Mouse (Mus musculus) stomach, postnatal 0 days (tissue): Measurements from ENCODE around the gene Spem1. TPM values are rescaled to one million over a fixed set of nuclear protein-coding genes. Genes with fewer than 3 reads are reported as not detected.

Source experiments
- ATAC-seq: fragments of 200-750 bp; cut with Nextera tagmentation; 2 replicates; pipeline ENCODE4 v1.8.0; 2017; ENCODE audit not compliant: low FRiP score, low TSS enrichment
- DNase-seq: peaks from one replicate; pipeline ENCODE4 v3.0.0-alpha.2; 2016; ENCODE audit warnings: low spot score
- H3K27ac ChIP-seq: fragments of 300-500 bp; sonication (generic); replicated peaks from 2 replicates; pipeline ENCODE4 v1.5.1; 2014; ENCODE audit warnings: mild to moderate bottlenecking, control low read depth
- H3K27me3 ChIP-seq: fragments of 300-500 bp; sonication (generic); 2 replicates; pipeline ENCODE4 v1.6.1; 2014; ENCODE audit warnings: low read length; ENCODE audit not compliant: control insufficient read depth, insufficient read depth
- H3K36me3 ChIP-seq: fragments of 300-500 bp; sonication (generic); 2 replicates; pipeline ENCODE4 v1.6.1; 2014; ENCODE audit warnings: low read length, mixed read lengths; ENCODE audit not compliant: control insufficient read depth, insufficient read depth
- H3K4me1 ChIP-seq: fragments of 300-500 bp; sonication (generic); replicated peaks from 2 replicates; pipeline ENCODE4 v1.6.1; 2014; ENCODE audit warnings: antibody characterized with exemption; ENCODE audit not compliant: control insufficient read depth, insufficient read depth
- H3K4me2 ChIP-seq: fragments of 300-500 bp; sonication (generic); replicated peaks from 2 replicates; pipeline ENCODE4 v1.6.1; 2014; ENCODE audit warnings: low read depth, mild to moderate bottlenecking, control low read depth, moderate library complexity
- H3K4me3 ChIP-seq: fragments of 300-500 bp; sonication (generic); 2 replicates; pipeline ENCODE4 v1.5.1; 2014; ENCODE audit warnings: low read depth, low read length, control low read depth
- H3K9ac ChIP-seq: fragments of 300-500 bp; sonication (generic); 2 replicates; pipeline ENCODE4 v1.6.1; 2014; ENCODE audit warnings: mild to moderate bottlenecking, low read length, control low read depth, mixed read lengths
- H3K9me3 ChIP-seq: fragments of 300-500 bp; sonication (generic); 2 replicates; pipeline ENCODE4 v1.6.1; 2016; ENCODE audit warnings: low read length; ENCODE audit not compliant: control insufficient read depth
- CTCF ChIP-seq: IDR thresholded peaks from 2 replicates; pipeline ENCODE4 v1.5.1; 2016; ENCODE audit warnings: antibody characterized with exemption, low read depth, mild to moderate bottlenecking, moderate library complexity
- EP300 ChIP-seq: optimal IDR thresholded peaks from 2 replicates; pipeline ENCODE3; 2016; ENCODE audit warnings: antibody characterized with exemption
- WGBS: fragments of 180-500 bp; shearing (Covaris S2); extraction: QIAGEN DNeasy Blood & Tissue Kit; methylation state at CpG from one replicate; pipeline ENCODE4 v1.1.7; 2014; 5-methylcytosine and 5-hydroxymethylcytosine counted together
- polyA plus RNA-seq: library from polyadenylated mRNA; unstranded; fragments of >200 nt; fragmentation: Nextera tagmentation; extraction: Ambion mirVana; gene quantifications from 2 replicates; pipeline ENCODE4 v1.2.1, GENCODE M21; 2015

Spem1 gene
- polyA plus RNA-seq, 1 experiment from 2014 or later, result not detected

DNA sequence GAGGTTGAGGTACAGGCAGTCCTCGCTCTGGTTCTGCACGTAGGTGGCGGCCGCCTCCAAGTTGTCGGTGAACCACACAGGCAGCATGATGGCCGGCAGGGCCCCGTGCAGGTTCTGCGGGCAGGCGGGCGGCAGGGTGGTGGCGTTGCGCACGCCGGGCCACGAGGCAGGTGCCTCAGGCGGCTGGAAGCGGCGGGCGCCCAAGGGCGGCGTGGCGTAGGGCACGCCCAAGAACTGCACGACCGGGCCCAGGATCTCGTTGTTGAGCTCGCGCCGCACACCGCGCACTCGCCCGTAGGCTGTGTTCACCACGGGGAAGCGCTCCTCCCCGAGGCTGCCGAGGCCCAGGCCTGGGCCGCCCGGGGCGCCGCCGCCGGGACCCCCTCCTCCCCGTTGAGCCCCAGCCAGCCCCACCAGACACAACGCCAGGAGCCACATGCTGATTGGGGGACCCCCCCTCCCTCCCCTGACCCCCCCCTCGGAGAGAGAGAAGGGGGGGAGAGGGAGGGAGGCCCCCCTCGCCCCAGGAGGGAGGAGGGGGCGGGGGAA, 12.1 kb upstream of the Spem1 start:
- Histone ChIP-seq H3K4me2 (peak overlapping the region; percentile 67), H3K4me3 (peak overlapping the region; percentile 35), H3K27me3 (no peaks in the 10 kb centered on the region), H3K9me3 (no peaks in the 10 kb centered on the region), H3K27ac (peak overlapping the region; percentile 30; the same call in 1 of the 2 replicates), H3K36me3 (no peaks in the 10 kb centered on the region), H3K4me1 (peaks cover 3% of the 10 kb centered on the region), H3K9ac (peak overlapping the region; percentile 66)
- ATAC-seq (peak; percentile 18; the same call in 1 of the 2 replicates), DNase-seq (peak; percentile 79)
- 12% methylated on average over 37 of the region's 48 CpGs for WGBS
- TF ChIP-seq EP300 (no peak), CTCF (peak; percentile 6; the same call in 1 of the 2 replicates)

DNA sequence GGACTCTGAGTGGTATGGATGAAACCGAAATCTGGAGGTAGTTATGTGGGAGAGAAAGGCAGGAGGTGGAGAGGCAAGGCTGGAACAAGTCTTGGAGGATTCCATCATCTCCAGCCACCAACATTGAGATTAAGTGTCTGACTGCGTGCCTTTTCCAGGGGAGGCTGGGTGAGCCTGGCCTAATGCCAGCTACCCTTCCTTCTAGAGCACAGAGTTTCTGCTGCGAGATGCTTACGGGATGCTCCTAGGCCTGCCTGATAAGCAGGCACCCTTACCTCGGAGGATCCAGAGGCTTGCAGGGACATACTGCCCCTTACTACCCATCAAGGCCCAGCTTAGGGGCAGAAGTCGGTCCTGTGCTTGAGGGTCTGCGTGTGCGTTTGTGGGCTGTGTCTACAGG, 11.6 kb upstream of the Spem1 start:
- ATAC-seq (no peak), DNase-seq (no peak)
- Histone ChIP-seq H3K4me1 (peaks cover 3% of the 10 kb centered on the region), H3K36me3 (no peaks in the 10 kb centered on the region), H3K9ac (peak overlapping the region; percentile 66), H3K27me3 (no peaks in the 10 kb centered on the region), H3K27ac (no peak overlapping the region; the same call in 1 of the 2 replicates), H3K4me2 (peak overlapping the region; percentile 67), H3K9me3 (no peaks in the 10 kb centered on the region), H3K4me3 (peak overlapping the region; percentile 35)
- WGBS, result 62% methylated on average over 8 of the region's 8 CpGs
- TF ChIP-seq EP300 (no peak), CTCF (no peak)

DNA sequence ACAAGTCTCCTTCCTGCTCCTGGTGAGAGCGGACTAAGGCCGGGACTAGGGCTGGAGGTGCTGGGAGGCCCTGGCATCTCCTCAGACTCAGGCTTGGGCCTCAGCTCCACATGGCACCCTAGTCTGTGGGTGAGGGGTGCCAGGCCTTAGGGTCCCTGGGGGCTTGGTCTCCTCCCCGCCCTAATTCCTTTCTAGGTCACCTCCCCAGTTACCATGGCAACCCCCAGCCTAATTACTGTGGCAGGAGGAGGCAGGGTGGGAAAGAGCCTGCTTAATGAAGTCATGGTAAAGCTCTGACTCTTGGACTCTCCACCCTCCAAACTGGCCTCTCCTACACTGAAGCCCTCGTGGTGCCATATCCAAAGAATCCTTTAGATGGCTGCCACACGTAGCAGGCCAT, 6.9 kb upstream of the Spem1 start:
- H3K36me3 ChIP-seq, result no peaks in the 10 kb centered on the region
- H3K4me2 ChIP-seq, result no peak overlapping the region
- H3K4me1 ChIP-seq, result no peaks in the 10 kb centered on the region; the same call in 1 of the 2 replicates
- H3K27me3 ChIP-seq, result no peaks in the 10 kb centered on the region
- no peak overlapping the region for H3K27ac ChIP-seq
- ATAC-seq (0 out of 2 replicates have a peak, but pooled peaks have one; percentile 29), DNase-seq (no peak)
- no peak for TF ChIP-seq CTCF
- no peak for TF ChIP-seq EP300
- H3K9me3 ChIP-seq, result no peaks in the 10 kb centered on the region
- WGBS, result 78% methylated on average over 5 of the region's 5 CpGs
- no peak overlapping the region for H3K9ac ChIP-seq
- no peak overlapping the region for H3K4me3 ChIP-seq

DNA sequence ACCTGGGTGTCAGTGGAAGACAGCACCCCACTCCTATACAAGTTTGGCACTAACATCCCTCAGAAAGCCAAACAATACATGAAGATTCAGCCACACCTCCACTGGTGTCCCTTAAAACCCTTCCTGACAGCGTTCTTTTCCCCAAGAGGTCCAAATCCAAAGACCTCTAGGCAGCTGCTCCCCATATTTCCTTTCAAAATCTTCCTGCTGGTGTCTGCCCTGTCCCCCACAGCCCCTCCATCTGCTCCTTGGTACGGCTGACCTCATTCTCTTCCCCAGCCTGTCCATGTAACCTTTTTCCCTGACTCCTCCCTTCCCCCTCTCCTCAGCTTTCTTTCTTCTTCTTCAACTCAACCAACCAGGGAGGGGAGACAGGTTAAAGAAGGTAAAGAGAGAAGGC, 1.5 kb upstream of the Spem1 start:
- Histone ChIP-seq H3K27me3 (no peaks in the 10 kb centered on the region), H3K9ac (no peak overlapping the region), H3K4me1 (no peaks in the 10 kb centered on the region), H3K36me3 (no peaks in the 10 kb centered on the region), H3K4me3 (no peak overlapping the region), H3K4me2 (no peak overlapping the region), H3K27ac (no peak overlapping the region), H3K9me3 (no peaks in the 10 kb centered on the region)
- DNase-seq (no peak), ATAC-seq (no peak)
- WGBS, result 64% methylated on average over 2 of the region's 2 CpGs
- TF ChIP-seq CTCF (no peak), EP300 (no peak)

DNA sequence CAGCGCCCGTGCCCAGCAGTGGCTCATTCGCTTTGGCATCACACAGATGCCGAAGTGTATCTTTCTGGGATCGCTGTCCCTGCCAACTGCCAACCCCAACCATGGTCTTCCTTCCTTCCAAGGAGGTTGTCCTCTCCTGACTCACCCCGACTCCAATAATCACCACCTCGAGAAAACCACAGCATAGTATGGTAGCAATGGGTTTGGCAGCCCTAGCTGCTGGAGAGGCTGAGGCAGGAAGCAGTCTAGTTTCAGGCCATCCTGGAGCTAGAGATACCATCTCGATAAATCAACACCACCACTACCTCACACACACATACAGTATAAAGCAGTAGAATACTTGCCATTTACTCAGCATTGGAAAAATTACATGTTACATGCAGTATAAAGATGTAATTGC, 3.1 kb downstream of the Spem1 start:
- no peak overlapping the region for H3K27ac ChIP-seq
- ATAC-seq (no peak), DNase-seq (no peak)
- H3K27me3 ChIP-seq, result no peaks in the 10 kb centered on the region
- H3K4me3 ChIP-seq, result no peak overlapping the region
- no peak for TF ChIP-seq CTCF
- no peak for TF ChIP-seq EP300
- no peak overlapping the region for H3K9ac ChIP-seq
- no peak overlapping the region for H3K4me2 ChIP-seq
- H3K4me1 ChIP-seq, result no peaks in the 10 kb centered on the region
- no peaks in the 10 kb centered on the region for H3K36me3 ChIP-seq
- H3K9me3 ChIP-seq, result no peaks in the 10 kb centered on the region
- WGBS, result 92% methylated on average over 8 of the region's 8 CpGs

DNA sequence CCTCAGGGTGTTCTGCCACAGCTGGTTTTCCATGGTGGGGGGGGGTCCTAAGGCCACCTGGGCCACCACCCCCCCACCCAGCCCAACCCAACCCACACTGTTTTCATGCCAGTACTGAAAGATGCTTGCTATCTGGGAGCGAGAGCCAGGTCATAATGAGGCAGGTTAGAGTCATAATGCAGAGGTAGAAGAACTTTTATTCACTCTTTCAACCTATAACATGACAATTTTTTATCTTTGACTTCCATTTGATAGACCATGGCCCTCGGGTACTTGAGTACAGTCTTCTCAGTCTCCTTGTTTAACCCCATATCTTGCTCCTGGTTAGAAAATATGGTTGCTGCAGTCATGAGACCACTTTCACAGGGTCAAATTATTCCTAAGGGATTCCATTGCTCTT, 3.6 kb downstream of the Spem1 start, which contains the start of gene Spem2:
TSS of gene Spem2 (minus strand) at position 101 of the 400 bp plus-strand sequence.
- no peak within 1 kb of the TSS for H3K9ac ChIP-seq
- ATAC-seq, result no peak
- no peak for DNase-seq
- TF ChIP-seq EP300 (no peak), CTCF (no peak)
- no peaks in the 10 kb centered on the region for H3K9me3 ChIP-seq
- 85% methylated on average over 2 of the region's 2 CpGs for WGBS
- H3K4me2 ChIP-seq, result no peak within 1 kb of the TSS
- no peaks in the 10 kb centered on the region for H3K36me3 ChIP-seq
- no peak within 1 kb of the TSS for H3K4me3 ChIP-seq
- no peak within 1 kb of the TSS for H3K27ac ChIP-seq
- no peaks in the 10 kb centered on the region for H3K4me1 ChIP-seq
- H3K27me3 ChIP-seq, result no peaks in the 10 kb centered on the region
